ENCODE assay signal across 20 mouse cellular contexts in the genomic region with DNA sequence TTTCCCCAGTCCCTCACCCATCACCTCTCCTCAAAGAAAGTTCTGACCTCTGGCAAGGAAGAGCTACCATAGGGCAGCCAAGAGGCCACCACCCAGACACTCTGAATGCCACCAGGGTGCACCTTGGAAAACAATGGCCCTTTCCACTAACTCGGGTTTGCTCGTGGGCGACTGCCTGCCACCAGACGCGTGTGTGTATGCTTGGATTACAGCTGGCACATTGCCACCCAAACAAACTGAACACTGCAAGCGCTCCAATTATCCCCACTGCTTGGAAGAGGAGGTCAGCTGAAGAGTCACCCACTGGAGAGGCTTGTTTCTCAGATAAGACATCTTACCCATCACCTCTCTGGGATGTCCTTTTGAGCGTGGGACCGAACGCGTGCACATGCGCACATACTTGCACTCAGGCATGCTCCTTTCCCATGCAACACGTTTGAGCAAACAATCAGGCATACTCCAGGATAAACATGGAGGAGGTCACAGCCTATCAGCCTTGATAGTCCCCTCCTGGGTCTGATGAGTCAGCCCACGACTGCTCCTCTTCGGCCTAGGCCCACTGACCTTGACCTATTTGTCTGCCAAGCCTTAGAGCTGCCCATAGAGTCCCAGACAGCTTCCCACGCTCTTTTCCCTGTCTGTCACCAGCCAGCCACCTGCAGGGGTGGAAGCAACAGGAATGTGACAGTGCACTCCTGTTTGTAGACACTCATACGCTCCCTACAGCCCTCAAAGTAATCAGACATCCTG.
DNase-seq lines count a peak whose midpoint lies in the region; ATAC-seq and TF ChIP-seq lines count a peak whose summit lies in the region.
"Had no signal": no experiment of that assay in that cellular context is flagged by ENCODE, and none has a peak within 500 bp of the region (broad histone marks: within the 10 kb centered on the region; RNA-seq: fewer than 3 reads in every experiment).

No protein-coding gene starts in this region.

- no peak overlapping the region for H3K4me2 ChIP-seq in forebrain, postnatal 0 days (ENCODE audit: low read depth)
- H3K4me2 ChIP-seq in forebrain, embryonic 13.5 days, result no peak overlapping the region
- no peak overlapping the region for H3K4me2 ChIP-seq in midbrain, embryonic 14.5 days (ENCODE audit: low read length)
- no peak overlapping the region for H3K4me2 ChIP-seq in midbrain, embryonic 11.5 days
- H3K4me2 ChIP-seq: embryonic facial prominence, embryonic 15.5 days; stomach, embryonic 15.5 days had no signal

- 53% methylated on average over 16 of the region's 16 CpGs for WGBS in forebrain, postnatal 0 days
- 53% methylated on average over 16 of the region's 16 CpGs for WGBS in forebrain, embryonic 13.5 days
- WGBS in midbrain, embryonic 14.5 days, result 65% methylated on average over 16 of the region's 16 CpGs
- 77% methylated on average over 16 of the region's 16 CpGs for WGBS in midbrain, embryonic 11.5 days

- H3K4me1 ChIP-seq in forebrain, postnatal 0 days (ENCODE audit: insufficient read depth), result no peaks in the 10 kb centered on the region
- H3K4me1 ChIP-seq in forebrain, embryonic 13.5 days, result peaks cover 14% of the 10 kb centered on the region
- H3K4me1 ChIP-seq in midbrain, embryonic 14.5 days (ENCODE audit: control insufficient read depth, insufficient read depth, low read length), result no peaks in the 10 kb centered on the region
- peaks cover 2% of the 10 kb centered on the region; the same call in 1 of the 2 replicates for H3K4me1 ChIP-seq in midbrain, embryonic 11.5 days (ENCODE audit: control insufficient read depth, insufficient read depth, low read length)

- no peak overlapping the region for H3K27ac ChIP-seq in forebrain, postnatal 0 days (ENCODE audit: low read depth, low read length)
- no peak overlapping the region for H3K27ac ChIP-seq in forebrain, embryonic 13.5 days
- H3K27ac ChIP-seq in midbrain, embryonic 14.5 days (replicated peaks; ENCODE audit: low read depth, low read length), result no peak overlapping the region
- H3K27ac ChIP-seq in midbrain, embryonic 11.5 days (ENCODE audit: low read depth, low read length), result no peak overlapping the region
- H3K27ac ChIP-seq: embryonic facial prominence, embryonic 15.5 days; hindbrain, embryonic 10.5 days; layer of hippocampus, adult 2 months; stomach, embryonic 15.5 days had no signal

- H3K4me3 ChIP-seq in forebrain, postnatal 0 days (ENCODE audit: low read depth, low read length), result no peak overlapping the region
- H3K4me3 ChIP-seq in forebrain, embryonic 13.5 days, result no peak overlapping the region
- no peak overlapping the region for H3K4me3 ChIP-seq in midbrain, embryonic 14.5 days (replicated peaks; ENCODE audit: low read depth, low read length)
- no peak overlapping the region for H3K4me3 ChIP-seq in midbrain, embryonic 11.5 days (ENCODE audit: low read depth, low read length)
- H3K4me3 ChIP-seq: embryonic facial prominence, embryonic 15.5 days; hindbrain, embryonic 10.5 days; layer of hippocampus, adult 2 months; stomach, embryonic 15.5 days had no signal

- ATAC-seq in forebrain, postnatal 0 days, result no peak
- no peak for ATAC-seq in forebrain, embryonic 13.5 days
- ATAC-seq in midbrain, embryonic 14.5 days (ENCODE audit: low FRiP score, low TSS enrichment), result no peak
- no peak for ATAC-seq in midbrain, embryonic 11.5 days (ENCODE audit: low FRiP score)
- ATAC-seq: CD4-positive, CD25-positive, alpha-beta regulatory T cell, adult 4 months had no signal

- no peak overlapping the region for H3K9ac ChIP-seq in forebrain, postnatal 0 days
- H3K9ac ChIP-seq in forebrain, embryonic 13.5 days, result no peak overlapping the region
- H3K9ac ChIP-seq in midbrain, embryonic 14.5 days (replicated peaks; ENCODE audit: low read length), result no peak overlapping the region
- no peak overlapping the region for H3K9ac ChIP-seq in midbrain, embryonic 11.5 days (ENCODE audit: low read length)
- H3K9ac ChIP-seq: embryonic facial prominence, embryonic 15.5 days; stomach, embryonic 15.5 days had no signal

- TF ChIP-seq CTCF in forebrain, postnatal 0 days (IDR thresholded peaks at IDR 0.05; ENCODE audit: low read depth), result no peak

- no peaks in the 10 kb centered on the region for H3K36me3 ChIP-seq in forebrain, postnatal 0 days (ENCODE audit: insufficient read depth)
- no peaks in the 10 kb centered on the region for H3K36me3 ChIP-seq in forebrain, embryonic 13.5 days (ENCODE audit: poor library complexity, severe bottlenecking)
- H3K36me3 ChIP-seq in midbrain, embryonic 14.5 days (ENCODE audit: control insufficient read depth, insufficient read depth, low read length), result no peaks in the 10 kb centered on the region
- no peaks in the 10 kb centered on the region for H3K36me3 ChIP-seq in midbrain, embryonic 11.5 days (ENCODE audit: control insufficient read depth, insufficient read depth, low read length)
- H3K36me3 ChIP-seq: embryonic facial prominence, embryonic 15.5 days; hindbrain, embryonic 10.5 days; stomach, embryonic 15.5 days had no signal

- H3K9me3 ChIP-seq in forebrain, postnatal 0 days (ENCODE audit: low read length), result no peaks in the 10 kb centered on the region
- H3K9me3 ChIP-seq in forebrain, embryonic 13.5 days (replicated peaks), result no peaks in the 10 kb centered on the region
- H3K9me3 ChIP-seq in midbrain, embryonic 14.5 days (ENCODE audit: control insufficient read depth, low read length), result no peaks in the 10 kb centered on the region
- H3K9me3 ChIP-seq in midbrain, embryonic 11.5 days (ENCODE audit: control insufficient read depth, low read length), result no peaks in the 10 kb centered on the region
- H3K9me3 ChIP-seq: embryonic facial prominence, embryonic 15.5 days; hindbrain, embryonic 10.5 days; stomach, embryonic 15.5 days had no signal

- DNase-seq in adrenal gland, adult 2 months, result peak; percentile 73
- no peak for DNase-seq in adrenal gland, adult 18-20 months (ENCODE audit: low spot score in 2 of 2)
- DNase-seq in forebrain, postnatal 0 days, result peak; percentile 57
- peak; percentile 60 for DNase-seq in midbrain, embryonic 14.5 days
- no peak for DNase-seq in midbrain, embryonic 11.5 days (ENCODE audit: low spot score, missing footprints)
- peak; percentile 29 for DNase-seq in adrenal gland, postnatal 14 days
- no peak for DNase-seq in spleen, postnatal 4 days (ENCODE audit: low spot score in 2 of 2)
- DNase-seq: cerebellum, adult 9-11 months; gastrocnemius, postnatal 36 days; kidney, adult 18-20 months; kidney, postnatal 10 days; liver; lung, postnatal 14 days; spleen, adult 18-20 months had no signal

- no peaks in the 10 kb centered on the region; the same call in 1 of the 2 replicates for H3K27me3 ChIP-seq in forebrain, postnatal 0 days (ENCODE audit: insufficient read depth, low read length)
- H3K27me3 ChIP-seq in forebrain, embryonic 13.5 days, result peaks cover 22% of the 10 kb centered on the region
- no peaks in the 10 kb centered on the region for H3K27me3 ChIP-seq in midbrain, embryonic 14.5 days (ENCODE audit: control insufficient read depth, insufficient read depth, low read length)
- no peaks in the 10 kb centered on the region for H3K27me3 ChIP-seq in midbrain, embryonic 11.5 days (ENCODE audit: control insufficient read depth, insufficient read depth, low read length)
- H3K27me3 ChIP-seq: embryonic facial prominence, embryonic 15.5 days; stomach, embryonic 15.5 days had no signal

Comparison
In these comparisons a context has a peak if more than half of its experiments do, and no peak if none do; other contexts are left out.
1. DNase-seq: peak in adrenal gland, adult 2 months (single experiment), forebrain, postnatal 0 days (single experiment), midbrain, embryonic 14.5 days (single experiment) and adrenal gland, postnatal 14 days (single experiment); none in adrenal gland, adult 18-20 months (0 of 2), midbrain, embryonic 11.5 days (single experiment) and spleen, postnatal 4 days (0 of 2).